ENCODE assay signal across 9 mouse cellular contexts in genomic region chr6:85588568-85588967, GRCm38 (mm10). TPM values are rescaled to one million over a fixed set of nuclear protein-coding genes. Genes with fewer than 3 reads are reported as not detected.
DNase-seq lines count a peak whose midpoint lies in the region; ATAC-seq and TF ChIP-seq lines count a peak whose summit lies in the region.
"Had no signal": no experiment of that assay in that cellular context is flagged by ENCODE, and none has a peak within 500 bp of the region (broad histone marks: within the 10 kb centered on the region; RNA-seq: fewer than 3 reads in every experiment).

No protein-coding gene starts in this region.

- peak overlapping the region; percentile 92 for H3K4me3 ChIP-seq in lung, adult 2 months (replicated peaks; ENCODE audit: extremely low read depth, low read depth, low read length)
- peak overlapping the region; percentile 77 for H3K4me3 ChIP-seq in embryonic facial prominence, embryonic 13.5 days
- H3K4me3 ChIP-seq in intestine, embryonic 15.5 days (replicated peaks) = peak overlapping the region; percentile 78
- H3K4me3 ChIP-seq in neural tube, embryonic 14.5 days (ENCODE audit: low read depth, low read length) = peak overlapping the region; percentile 90

- ATAC-seq in embryonic facial prominence, embryonic 13.5 days (ENCODE audit: insufficient number of reproducible peaks, insufficient read depth, low FRiP score, low TSS enrichment, low read depth) = no peak
- no peak for ATAC-seq in intestine, embryonic 15.5 days
- no peak for ATAC-seq in neural tube, embryonic 14.5 days (ENCODE audit: low read depth)

- peak overlapping the region; percentile 75 for H3K4me2 ChIP-seq in embryonic facial prominence, embryonic 13.5 days
- H3K4me2 ChIP-seq in intestine, embryonic 15.5 days (replicated peaks) = peak overlapping the region; percentile 75
- H3K4me2 ChIP-seq in neural tube, embryonic 14.5 days (ENCODE audit: low read depth, low read length) = peak overlapping the region; percentile 71

- TF ChIP-seq POLR2A in lung, adult 2 months (IDR thresholded peaks at IDR 0.05; ENCODE audit: borderline replicate concordance, extremely low read depth, low read depth, low read length) = no peak

- peak overlapping the region; percentile 78 for H3K9ac ChIP-seq in embryonic facial prominence, embryonic 13.5 days
- no peak overlapping the region for H3K9ac ChIP-seq in intestine, embryonic 15.5 days
- H3K9ac ChIP-seq in neural tube, embryonic 14.5 days (replicated peaks; ENCODE audit: low read depth, low read length) = peak overlapping the region; percentile 76

- no peaks in the 10 kb centered on the region for H3K27me3 ChIP-seq in embryonic facial prominence, embryonic 13.5 days
- H3K27me3 ChIP-seq in intestine, embryonic 15.5 days (replicated peaks) = no peaks in the 10 kb centered on the region
- H3K27me3 ChIP-seq in neural tube, embryonic 14.5 days (ENCODE audit: control insufficient read depth, insufficient read depth, low read length) = no peaks in the 10 kb centered on the region

- 8% methylated on average over 4 of the region's 4 CpGs for WGBS in lung, adult 2 months
- WGBS in embryonic facial prominence, embryonic 13.5 days = 15% methylated on average over 4 of the region's 4 CpGs
- 9% methylated on average over 4 of the region's 4 CpGs for WGBS in intestine, embryonic 15.5 days
- 8% methylated on average over 4 of the region's 4 CpGs for WGBS in neural tube, embryonic 14.5 days

- H3K36me3 ChIP-seq in embryonic facial prominence, embryonic 13.5 days = peaks cover 4% of the 10 kb centered on the region; the same call in 1 of the 2 replicates
- H3K36me3 ChIP-seq in intestine, embryonic 15.5 days = no peaks in the 10 kb centered on the region
- no peaks in the 10 kb centered on the region for H3K36me3 ChIP-seq in neural tube, embryonic 14.5 days (ENCODE audit: control insufficient read depth, insufficient read depth, low read length)

- DNase-seq in lung, adult 2 months = no peak
- no peak for DNase-seq in lung, postnatal 25 days (ENCODE audit: low spot score)
- DNase-seq in thymus, adult 18-20 months = no peak
- DNase-seq in ovary, postnatal 36 days (ENCODE audit: low spot score) = no peak
- DNase-seq in cerebellum, adult 9-11 months = no peak
- DNase-seq: cerebellum, adult 11 months had no signal

- TF ChIP-seq CTCF in lung, adult 2 months (IDR thresholded peaks at IDR 0.05; ENCODE audit: insufficient read depth, low read length) = no peak

- no peaks in the 10 kb centered on the region for H3K9me3 ChIP-seq in embryonic facial prominence, embryonic 13.5 days
- no peaks in the 10 kb centered on the region for H3K9me3 ChIP-seq in intestine, embryonic 15.5 days
- no peaks in the 10 kb centered on the region for H3K9me3 ChIP-seq in neural tube, embryonic 14.5 days (ENCODE audit: control insufficient read depth, low read length)

- no peak overlapping the region for H3K27ac ChIP-seq in embryonic facial prominence, embryonic 13.5 days
- H3K27ac ChIP-seq in intestine, embryonic 15.5 days = no peak overlapping the region
- H3K27ac ChIP-seq in neural tube, embryonic 14.5 days (ENCODE audit: low read depth, low read length) = no peak overlapping the region

- no peaks in the 10 kb centered on the region for H3K4me1 ChIP-seq in lung, adult 2 months (ENCODE audit: control insufficient read depth, insufficient read depth, low read length)
- H3K4me1 ChIP-seq in embryonic facial prominence, embryonic 13.5 days = peaks cover 20% of the 10 kb centered on the region
- peaks cover 10% of the 10 kb centered on the region; the same call in 1 of the 2 replicates for H3K4me1 ChIP-seq in intestine, embryonic 15.5 days (replicated peaks)
- peaks cover 19% of the 10 kb centered on the region for H3K4me1 ChIP-seq in neural tube, embryonic 14.5 days (ENCODE audit: control insufficient read depth, insufficient read depth, low read length)

RNA-seq across cellular contexts. Expression of gene Alms1, which starts 1.2 kb away (rescaled TPM):
- 0.54 and 0.79 TPM in 2 replicates for polyA plus RNA-seq in lung, adult 2 months (2012; rRNA removed)
- polyA plus RNA-seq in embryonic facial prominence, embryonic 13.5 days (2015; fragmentation: Nextera tagmentation; extraction: Ambion mirVana) = 5.7 and 7.6 TPM in 2 replicates
- 3.1 and 3.6 TPM in 2 replicates for polyA plus RNA-seq in intestine, embryonic 15.5 days (2015; fragmentation: Nextera tagmentation; extraction: Ambion mirVana)
- polyA plus RNA-seq in neural tube, embryonic 14.5 days (2014; fragmentation: Nextera tagmentation; extraction: Ambion mirVana) = 6.5 and 6.6 TPM in 2 replicates
